Mouse (Mus musculus) thymus, adult 2 months (tissue): Measurements from ENCODE around the gene Abcc9.

Experiments used
- CTCF ChIP-seq: fragments of 200-500 bp; IDR thresholded peaks from 2 replicates; pipeline ENCODE4 v1.5.1; 2012; ENCODE audit warnings: mild to moderate bottlenecking, control low read depth, low read length, moderate library complexity, borderline replicate concordance; ENCODE audit not compliant: control insufficient read depth, poor library complexity, insufficient read depth; ENCODE audit errors: extremely low read depth
- POLR2A ChIP-seq: fragments of 200-500 bp; IDR thresholded peaks from 2 replicates; pipeline ENCODE4 v1.6.1; 2012; ENCODE audit warnings: mild to moderate bottlenecking, low read length, control low read depth, moderate library complexity; ENCODE audit not compliant: control insufficient read depth, poor library complexity, insufficient read depth; ENCODE audit errors: extremely low read depth

DNA sequence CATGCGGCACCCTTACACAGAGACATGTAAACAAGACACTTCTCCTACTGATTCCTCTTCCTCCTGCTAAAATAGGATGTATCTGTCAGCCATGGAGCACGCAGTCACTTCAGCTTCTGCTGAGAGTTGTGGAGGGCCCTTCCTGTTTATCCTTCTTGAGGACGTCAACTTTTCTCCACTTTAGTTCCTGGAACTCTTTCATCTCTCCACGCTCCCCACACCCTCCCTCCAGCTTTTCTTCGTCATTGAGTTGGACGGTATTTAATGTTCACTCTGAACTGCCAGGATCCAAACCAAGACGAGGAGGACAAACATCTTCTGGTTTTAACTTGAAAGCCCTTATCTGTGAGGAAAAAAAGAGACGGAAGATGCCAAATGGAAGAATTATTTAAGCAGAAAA, 12.9 kb upstream of the Abcc9 start:
- TF ChIP-seq CTCF (no peak), POLR2A (no peak)
